Mouse (Mus musculus) erythroid progenitor cell, adult 5-6 weeks (primary cell): ENCODE measurements around the gene Nprl2. TPM values are rescaled to one million over a fixed set of nuclear protein-coding genes. Genes with fewer than 3 reads are reported as not detected.
"Not testable (repeated sequence)": the region's sequence is repeated elsewhere in the genome, so short reads cannot be mapped to it uniquely, and the experiment has no call there.

Experiments
- ATAC-seq: replicated peaks from 2 replicates; pipeline ENCODE4 v1.8.0; 2016; ENCODE audit warnings: moderate number of reproducible peaks, mild to moderate bottlenecking, moderate TSS enrichment, inconsistent platforms; ENCODE audit not compliant: poor library complexity, low FRiP score, severe bottlenecking
- total RNA-seq, 2 experiments: library from RNA; stranded (forward) in 1 of 2; stranded (reverse) in 1 of 2; fragments of 150-400 nt in 1 of 2; fragments of 186-747, 209-891 nt in 1 of 2; gene quantifications; 2 replicates each; pipeline versions ENCODE4 v1.2.3 to v1.2.4; 2015 to 2017; ENCODE audit warnings: low replicate concordance in 2 of 2

Gene Nprl2
- total RNA-seq, 2 experiments from 2014 or later, result 1.1 to 31.4 TPM

- peak; percentile 14; the same call in 1 of the 2 replicates for ATAC-seq
These were observed 29.7 kb downstream of the Nprl2 start for GRCm38 (mm10) chr9:107571534-107572326.

- ATAC-seq, result no peak
These were observed 30.3 kb downstream of the Nprl2 start for GRCm38 (mm10) chr9:107572327-107572662.

GRCm38 (mm10) chr9:107573774-107574173, 31.7 kb downstream of the Nprl2 start:
- ATAC-seq, result not testable (repeated sequence)

GRCm38 (mm10) chr9:107575579-107576356, 33.7 kb downstream of the Nprl2 start:
- no peak for ATAC-seq

- peak; percentile 81 for ATAC-seq
These were observed 34.5 kb downstream of the Nprl2 start, which contains the start of gene Hyal1 for GRCm38 (mm10) chr9:107576357-107577107. Hyal1 (plus strand) TSS chr9:107576927.

GRCm38 (mm10) chr9:107577871-107578270, 35.8 kb downstream of the Nprl2 start:
- ATAC-seq, result no peak

GRCm38 (mm10) chr9:107578587-107578986, 36.6 kb downstream of the Nprl2 start, which contains the start of gene Naa80:
Naa80 (plus strand) TSS chr9:107578887.
- ATAC-seq, result no peak

- no peak for ATAC-seq
These were observed 37.2 kb downstream of the Nprl2 start for GRCm38 (mm10) chr9:107579023-107579900.

- ATAC-seq, result peak; percentile 78
These were observed 38.7 kb downstream of the Nprl2 start, which contains the start of gene Hyal3 for GRCm38 (mm10) chr9:107580501-107581317. Hyal3 (plus strand) TSS chr9:107580818.

- no peak for ATAC-seq
These were observed 39.6 kb downstream of the Nprl2 start for GRCm38 (mm10) chr9:107581584-107581983.

- no peak for ATAC-seq
These were observed 40.6 kb downstream of the Nprl2 start for GRCm38 (mm10) chr9:107582509-107583062.

GRCm38 (mm10) chr9:107583174-107583573, 41.1 kb downstream of the Nprl2 start:
- ATAC-seq, result no peak

- no peak for ATAC-seq
These were observed 44.5 kb downstream of the Nprl2 start for GRCm38 (mm10) chr9:107586504-107586903.

- peak; percentile 72 for ATAC-seq
These were observed 45.2 kb downstream of the Nprl2 start, which contains the start of gene Ifrd2 for GRCm38 (mm10) chr9:107586974-107587832. Ifrd2 (plus strand) TSS chr9:107587642.

- ATAC-seq, result peak; percentile 47
These were observed 46.0 kb downstream of the Nprl2 start for GRCm38 (mm10) chr9:107587833-107588639.

- peak; percentile 63 for ATAC-seq
These were observed 48.2 kb downstream of the Nprl2 start for GRCm38 (mm10) chr9:107590058-107590772.
